Mouse (Mus musculus) kidney, adult 11 months (tissue): ENCODE measurements around the gene Ncapg.
A peak's percentile ranks its signal among the peaks of the same experiment; 100 is the strongest.
"Not testable (repeated sequence)": the region's sequence is repeated elsewhere in the genome, so short reads cannot be mapped to it uniquely, and the experiment has no call there.

ENCODE experiments used
- DNase-seq: peaks from one replicate; pipeline ENCODE4 v3.0.0; 2022

Gene Ncapg

DNA sequence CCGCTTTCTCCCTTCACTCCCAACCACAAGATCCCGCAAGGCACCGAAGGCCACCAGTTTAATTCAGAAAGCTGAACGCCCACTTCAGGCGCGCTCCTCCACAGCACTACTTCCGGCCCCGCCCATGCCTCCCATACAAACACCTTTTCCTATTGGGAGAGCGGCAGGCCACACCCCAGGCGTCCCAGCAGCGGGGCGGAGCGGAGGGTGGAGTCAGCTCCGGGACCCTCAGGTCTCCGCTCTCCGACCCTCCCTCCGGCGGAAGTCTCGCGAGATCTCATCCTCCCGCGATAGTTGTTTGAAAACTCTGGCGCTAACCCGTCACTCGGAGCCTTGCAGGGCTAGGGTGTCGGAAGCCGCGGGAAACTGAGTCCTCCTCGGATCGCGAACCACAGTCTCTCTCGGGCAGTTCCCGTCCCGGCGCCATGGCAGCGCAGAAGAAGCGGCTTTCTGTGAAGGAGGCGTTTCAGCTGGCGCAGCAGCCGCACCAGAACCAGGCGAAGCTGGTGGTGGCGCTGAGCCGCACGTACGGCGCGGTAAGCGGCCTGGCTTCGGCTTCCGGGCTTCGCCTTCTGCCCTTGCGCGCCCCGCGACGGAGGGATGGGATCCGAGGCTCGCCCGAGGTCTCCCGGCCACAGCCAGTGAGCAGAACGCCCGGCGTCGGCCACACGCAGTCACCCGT lies at the start of gene Ncapg:
Gene Ncapg (plus strand): TSS at position 322 of the 682 bp plus-strand sequence.
- DNase-seq: peak; percentile 98

DNA sequence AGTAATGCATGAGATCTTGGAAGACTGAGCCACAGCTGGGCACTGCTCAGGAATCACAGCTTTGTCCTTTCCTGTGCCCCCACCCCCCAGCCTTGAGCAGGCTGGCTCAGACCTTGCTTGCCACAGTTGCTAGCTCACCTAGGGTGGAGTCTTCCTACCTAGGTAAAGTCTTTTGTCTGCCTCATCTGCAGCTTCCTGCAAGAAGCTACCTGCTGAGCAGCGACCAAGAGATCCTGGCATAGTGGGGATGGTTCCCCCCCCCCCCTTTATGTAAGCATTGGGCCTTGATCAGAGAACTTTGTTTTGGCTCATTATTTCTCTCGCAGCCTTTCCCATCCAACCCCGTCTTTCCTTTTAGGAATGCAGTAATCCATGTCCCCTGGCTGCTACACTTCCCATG lies 48.2 kb upstream of the Ncapg start:
- no peak for DNase-seq

DNA sequence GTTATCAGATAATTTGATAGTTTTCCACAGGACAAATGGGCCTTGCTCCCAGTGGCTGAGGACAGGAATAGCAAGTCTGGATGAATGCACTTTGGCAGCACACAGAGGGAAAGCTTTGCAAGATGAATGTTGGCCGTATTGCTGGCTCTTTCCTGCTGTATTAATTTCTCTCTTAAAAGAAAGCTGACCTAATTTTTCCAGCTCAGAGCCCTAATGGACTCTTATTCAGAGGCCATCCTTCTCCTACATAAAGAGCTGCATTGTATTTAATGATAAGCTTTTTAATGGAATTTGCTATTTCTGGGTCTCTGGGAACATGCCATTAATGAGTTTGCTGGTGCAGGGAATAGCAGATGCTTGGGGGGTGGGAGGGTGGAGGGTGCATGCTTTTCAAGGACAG lies 41.9 kb upstream of the Ncapg start:
- no peak for DNase-seq

DNA sequence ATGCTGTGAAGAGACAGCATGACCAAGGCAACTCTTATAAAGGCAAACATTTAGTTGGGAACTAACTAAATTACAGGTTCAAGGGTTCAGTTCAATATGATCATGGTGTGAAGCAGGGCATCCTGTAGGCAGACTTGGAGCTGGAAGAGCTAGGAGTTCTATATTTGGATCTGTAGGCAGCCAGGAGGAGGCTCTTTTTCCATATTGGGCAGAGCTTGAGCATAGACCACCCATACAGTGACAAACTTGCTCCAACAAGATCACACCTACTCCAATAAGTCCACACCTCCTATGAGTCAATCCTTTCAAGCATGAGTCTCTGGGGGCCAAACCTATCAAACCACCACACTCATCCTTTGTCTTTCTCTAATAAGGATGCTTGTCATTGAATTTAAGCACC lies 40.2 kb upstream of the Ncapg start:
- no peak for DNase-seq

DNA sequence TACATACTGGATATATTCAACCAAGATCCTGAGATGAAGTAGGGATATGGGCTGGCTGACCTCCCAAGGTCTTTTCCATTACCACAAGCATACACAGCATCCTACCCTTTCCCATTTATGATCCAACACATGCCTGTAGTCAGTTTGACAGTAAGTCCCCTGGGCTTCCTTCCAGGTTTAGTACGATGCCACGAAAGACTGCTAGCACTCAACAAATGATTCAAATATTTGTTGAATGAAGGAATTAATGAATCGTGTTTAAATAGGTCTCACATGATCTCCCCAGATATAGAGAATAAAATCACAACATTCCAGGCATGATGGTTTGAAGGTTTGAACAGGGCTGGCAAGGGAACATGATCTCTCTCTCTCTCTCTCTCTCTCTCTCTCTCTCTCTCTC lies 31.3 kb upstream of the Ncapg start:
- no peak for DNase-seq

DNA sequence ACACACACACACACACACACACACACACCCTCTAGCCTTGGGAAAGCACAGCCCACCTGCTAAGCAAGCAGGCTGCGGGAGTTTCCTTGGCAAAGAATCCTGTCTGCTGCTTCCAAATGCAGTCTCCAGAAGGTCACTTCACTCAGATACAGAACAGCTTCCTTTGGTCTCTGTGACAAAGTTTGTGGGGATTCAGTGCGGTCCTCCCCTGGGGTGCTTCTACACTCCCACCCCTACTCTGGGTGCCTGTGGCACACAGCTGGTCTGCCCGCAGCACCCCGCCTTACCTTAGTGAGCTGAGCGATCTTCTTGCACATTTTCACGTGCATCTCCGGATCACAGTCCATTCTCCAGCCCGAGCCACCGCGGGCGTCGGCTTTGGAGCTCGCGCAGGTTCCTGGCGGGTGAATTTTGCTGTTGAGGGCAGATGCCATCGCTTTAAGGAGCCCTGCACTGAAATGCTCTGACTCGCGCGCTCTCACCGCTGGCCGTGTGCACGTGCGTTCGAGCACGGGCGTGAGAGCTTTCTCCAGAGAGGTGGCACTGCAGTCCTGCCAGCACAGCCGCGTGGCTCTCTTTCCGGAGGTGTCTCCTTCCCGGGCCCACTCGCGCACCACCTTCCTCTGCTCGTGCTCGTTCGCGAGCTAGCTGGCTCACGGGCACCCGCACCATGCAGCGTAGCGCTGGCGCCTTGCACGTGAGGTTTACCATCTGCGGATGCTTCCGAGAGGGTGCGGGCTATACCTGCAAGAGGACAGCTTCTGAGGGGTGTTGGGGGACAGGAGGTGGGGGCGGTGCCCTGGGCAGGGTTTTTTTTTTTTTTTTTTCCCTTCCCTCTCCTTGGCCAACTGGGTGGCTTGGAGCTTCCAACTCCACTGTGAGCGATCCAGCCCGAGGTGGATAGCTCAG lies 30.7 kb upstream of the Ncapg start, which contains the start of gene Fam184b:
Gene Fam184b (minus strand): TSS at position 809 of the 909 bp plus-strand sequence.
- peak; percentile 28 for DNase-seq

DNA sequence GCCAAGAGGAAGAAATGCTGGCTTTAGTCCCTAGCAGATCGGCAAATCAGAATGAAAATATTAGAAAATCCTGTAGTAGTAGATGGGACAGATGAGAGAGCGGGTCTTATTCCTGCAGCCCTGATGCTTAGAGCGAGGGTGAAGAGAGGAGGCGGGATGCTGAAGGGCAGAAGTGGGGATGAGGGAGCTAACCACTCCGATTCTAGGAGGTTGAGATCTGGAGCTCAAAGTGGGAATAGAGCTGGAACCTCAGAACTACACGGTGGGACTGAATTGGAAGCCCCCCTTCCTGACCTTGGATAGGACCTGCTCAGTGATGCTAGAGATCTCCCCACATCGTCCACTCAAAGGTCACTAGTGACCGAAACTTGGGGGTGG lies 30.0 kb upstream of the Ncapg start:
- no peak for DNase-seq

DNA sequence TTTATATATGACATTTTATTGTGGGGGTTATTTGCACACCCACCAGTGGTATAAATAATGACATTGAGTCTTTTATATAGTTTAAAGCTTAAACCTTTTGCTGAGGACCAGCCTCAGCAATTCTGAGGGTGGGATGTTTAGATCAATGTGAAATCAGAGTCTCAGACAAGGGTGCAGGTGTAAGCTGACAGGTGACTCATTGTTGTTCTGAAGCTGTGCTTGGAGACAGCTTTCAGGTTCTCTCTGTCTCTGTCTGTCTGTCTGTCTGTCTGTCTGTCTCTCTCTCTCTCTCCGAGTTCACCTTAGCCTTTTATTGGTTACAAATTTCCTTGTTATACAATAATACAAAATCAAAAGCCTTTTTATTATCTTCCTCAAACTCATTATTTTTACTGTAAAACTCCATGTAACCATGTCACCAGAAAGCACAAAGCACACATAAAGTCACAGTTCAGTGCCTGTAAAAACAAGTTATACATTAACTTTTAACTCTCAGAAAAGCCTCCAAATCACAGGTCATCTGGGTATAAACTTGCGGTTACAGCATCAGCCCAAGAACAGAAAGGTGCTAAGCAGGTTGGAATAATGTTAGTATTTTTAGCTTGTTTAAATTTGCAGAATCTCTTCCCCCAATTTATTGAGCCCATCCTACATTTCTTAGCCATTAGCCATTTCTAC lies 18.6 kb upstream of the Ncapg start:
- peak; percentile 13 for DNase-seq

DNA sequence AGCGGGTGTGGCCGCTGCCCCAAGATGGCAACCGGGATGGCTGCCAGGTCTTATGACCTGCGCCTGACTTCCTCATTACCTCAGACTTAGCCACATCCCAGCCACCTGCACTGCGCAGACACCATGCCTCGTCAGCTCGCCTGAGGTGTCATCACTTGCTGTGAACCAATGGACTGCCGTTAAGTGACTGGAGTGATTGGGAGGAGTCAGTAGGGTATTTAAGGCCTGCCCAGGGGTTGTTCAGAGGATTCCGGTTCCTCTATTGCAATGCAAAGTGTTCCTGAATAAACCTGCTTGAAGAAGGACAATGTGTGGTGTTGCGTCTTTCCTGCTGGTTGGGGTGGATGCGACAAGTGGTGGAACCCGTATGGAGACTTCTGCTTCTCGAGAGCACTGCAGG lies 11.3 kb upstream of the Ncapg start:
- not testable (repeated sequence) for DNase-seq

DNA sequence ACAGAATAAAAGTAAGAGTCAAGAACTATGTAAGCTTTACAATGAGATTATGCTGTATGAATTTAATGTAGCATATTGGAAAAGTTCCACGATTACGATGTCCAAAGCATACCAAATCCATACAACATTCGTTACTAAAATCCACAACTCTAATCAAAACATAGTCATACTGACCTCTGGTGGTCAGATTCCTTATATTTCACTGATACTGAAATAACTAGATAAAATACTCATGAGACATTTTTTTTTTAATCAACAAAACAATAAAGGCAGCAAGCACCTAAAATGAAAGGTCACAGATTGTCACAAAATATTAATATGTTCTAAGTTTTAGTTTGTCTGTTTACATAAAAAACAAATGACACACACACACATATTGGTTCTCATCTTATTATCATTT lies 1.4 kb upstream of the Ncapg start:
- no peak for DNase-seq

DNA sequence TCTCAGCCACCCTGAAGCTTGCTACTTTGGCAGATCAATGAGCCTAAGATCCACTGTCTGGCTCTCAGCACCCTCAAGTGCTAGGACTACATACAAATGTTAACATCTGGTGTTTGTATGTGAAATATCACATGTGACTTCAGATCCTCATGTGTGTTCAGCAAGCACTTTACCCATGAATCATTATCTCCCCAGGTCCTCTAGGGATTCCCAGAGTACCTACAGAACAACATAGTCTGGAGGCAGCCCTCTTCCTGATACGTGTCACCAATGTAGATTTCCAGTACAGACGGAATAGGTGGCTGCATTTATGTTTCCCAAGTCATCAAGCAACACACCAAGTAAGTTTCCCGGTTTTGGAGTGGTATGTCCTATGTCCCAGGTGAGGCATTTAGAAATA lies 888 bp upstream of the Ncapg start:
- no peak for DNase-seq

DNA sequence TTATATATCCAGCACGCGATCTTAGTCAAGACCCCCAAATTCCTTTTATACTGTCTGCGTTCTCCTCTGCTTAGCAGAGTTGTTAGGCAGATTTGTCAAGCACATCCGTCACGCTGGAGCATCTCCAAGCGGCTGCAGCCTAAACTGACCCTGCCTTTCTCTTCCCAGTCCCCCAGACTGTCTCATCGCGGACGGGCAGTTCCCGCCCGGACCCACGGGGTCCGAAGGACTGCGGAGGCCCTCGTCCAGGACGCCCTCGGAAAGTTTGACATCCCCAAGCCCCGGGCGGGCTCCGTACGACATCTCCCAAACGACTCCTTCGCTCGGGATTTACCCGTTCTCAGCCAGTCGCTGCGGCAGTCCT lies 503 bp upstream of the Ncapg start:
- no peak for DNase-seq

DNA sequence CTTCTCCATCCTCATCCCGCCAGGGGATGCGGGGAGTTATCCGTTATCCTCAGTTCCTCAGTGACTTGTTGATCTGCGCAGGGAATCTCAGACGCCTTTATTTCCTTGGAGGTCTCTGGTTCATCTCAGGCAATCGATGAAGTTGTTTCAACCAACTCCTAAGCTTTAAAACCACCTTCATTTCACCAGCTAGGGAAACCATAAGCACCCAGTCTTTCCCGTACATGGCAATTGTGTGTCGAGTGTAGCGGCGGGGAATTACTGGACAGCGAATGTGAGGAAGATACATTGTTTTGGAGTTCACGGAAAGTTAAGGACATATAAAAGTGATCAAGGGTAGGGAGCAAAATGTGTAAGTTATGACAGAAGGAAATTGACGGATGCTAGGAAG lies 556 bp downstream of the Ncapg start:
- DNase-seq: no peak

DNA sequence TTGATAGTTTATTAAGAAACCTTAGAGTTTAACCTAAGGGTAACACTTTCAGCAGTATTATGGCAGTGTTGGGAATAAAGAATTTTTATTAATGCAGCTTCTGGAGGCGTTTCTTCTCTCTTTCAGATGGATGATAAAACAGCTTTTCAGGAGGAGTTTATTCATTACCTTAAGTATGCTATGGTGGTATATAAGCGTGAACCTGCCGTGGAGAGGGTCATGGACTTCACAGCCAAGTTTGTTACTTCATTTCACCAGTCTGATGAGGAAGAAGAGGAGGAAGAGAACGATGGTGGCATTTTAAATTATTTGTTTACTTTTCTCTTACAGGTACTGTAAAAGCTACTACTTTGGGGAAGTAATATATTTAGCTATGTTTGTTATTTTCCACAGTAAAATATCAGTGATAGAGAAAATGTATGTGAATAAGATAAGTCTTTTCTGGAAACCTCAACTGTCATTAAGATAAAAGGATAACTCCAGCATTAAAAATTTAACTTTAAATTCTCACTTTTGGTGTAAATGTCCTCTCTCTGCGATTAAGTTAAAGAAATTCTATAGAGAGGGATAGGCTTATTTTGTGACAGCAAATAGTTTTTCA lies 1.3 kb downstream of the Ncapg start:
- DNase-seq: no peak

DNA sequence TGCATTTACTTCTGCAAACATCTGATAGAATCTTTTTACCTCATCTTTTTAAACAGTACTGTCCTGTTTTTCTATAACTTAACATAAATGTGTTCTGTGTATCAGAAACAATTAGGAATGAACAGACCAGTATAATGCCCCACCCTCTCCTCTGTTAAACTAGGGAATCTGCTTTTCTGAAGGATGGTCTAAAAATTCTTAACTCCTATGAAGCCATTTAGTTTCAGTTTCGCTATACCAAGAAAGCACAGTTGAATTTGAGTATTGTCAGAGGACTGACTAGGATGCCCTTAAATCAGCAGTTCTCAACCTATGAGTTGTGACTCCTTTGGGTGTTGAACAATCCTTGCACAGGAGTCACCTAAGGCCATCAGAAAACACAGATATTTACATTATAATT lies 5.3 kb downstream of the Ncapg start:
- no peak for DNase-seq

DNA sequence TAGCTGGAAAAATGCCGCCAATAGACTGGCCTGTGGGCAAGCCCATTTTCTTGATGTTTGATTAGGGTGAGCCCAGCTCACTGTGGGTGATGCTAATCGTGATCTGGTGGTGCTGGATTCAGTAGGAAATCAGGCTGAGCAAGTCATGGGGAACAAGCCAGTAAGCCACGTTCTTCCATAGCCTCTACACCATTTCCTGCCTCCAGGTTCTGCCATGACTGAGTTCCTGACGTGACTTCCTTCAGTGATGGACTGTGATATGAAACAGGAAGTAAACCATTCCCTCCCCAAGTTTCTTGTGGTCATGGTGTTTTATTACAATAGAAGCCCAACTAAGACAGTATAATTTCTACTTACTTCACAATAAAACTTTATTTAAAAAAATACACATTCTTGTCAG lies 7.9 kb downstream of the Ncapg start:
- DNase-seq: no peak

DNA sequence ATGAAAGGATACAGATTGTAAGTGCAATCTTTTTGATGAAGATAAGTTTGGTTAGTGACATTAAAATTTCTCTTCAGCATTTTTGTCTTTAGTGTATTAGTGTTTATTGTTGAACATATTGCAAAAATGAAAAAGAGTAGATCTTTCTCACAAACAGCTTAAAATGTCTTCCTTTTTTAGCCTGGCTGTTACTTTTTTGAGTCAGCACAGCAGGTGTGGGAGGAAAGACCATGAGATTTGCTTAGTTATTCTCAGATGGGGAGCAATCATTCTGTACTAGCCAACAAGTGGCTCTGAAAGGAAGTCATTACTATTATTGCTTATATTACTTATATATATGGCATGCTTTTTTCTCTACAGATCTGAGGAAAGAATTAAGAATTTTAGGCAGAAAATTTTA lies 10.2 kb downstream of the Ncapg start:
- no peak for DNase-seq

DNA sequence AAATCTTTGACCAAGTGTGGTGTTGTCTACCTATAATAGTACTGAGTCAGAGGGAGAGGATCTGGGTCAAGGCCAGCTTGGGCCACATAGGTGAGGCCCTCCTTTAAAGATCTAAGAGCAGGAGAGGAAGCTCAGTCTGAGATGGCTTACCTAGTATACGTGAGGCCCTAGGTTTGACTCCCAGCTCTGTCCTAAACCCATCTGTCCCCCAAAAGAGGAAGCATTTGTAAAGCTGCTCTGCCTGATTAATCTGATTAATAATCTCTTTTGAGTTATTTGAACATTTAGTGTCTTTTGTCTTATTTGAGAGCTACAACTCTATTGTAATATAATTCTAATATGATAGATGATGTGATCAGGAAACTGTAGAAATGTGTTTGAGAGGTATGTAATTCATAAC lies 13.7 kb downstream of the Ncapg start:
- DNase-seq: no peak

DNA sequence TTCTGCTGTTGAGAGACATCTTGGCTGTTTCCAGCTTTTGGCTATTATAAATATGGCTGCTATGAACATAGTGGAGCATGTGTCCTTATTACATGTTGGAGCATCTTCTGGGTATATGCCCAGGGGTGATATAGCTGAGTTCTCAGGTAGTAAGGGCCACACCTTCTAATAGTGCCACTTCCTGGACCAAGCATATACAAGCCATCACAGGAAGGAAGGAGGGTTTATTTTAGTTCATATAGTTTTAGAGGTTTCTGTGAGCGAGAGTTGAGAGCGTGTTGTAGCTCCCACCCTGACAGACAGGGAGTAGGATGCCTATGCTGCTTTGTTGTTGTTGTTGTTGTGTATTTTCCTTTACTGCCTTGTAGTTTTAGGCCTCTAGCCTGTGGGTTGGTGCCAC lies 15.5 kb downstream of the Ncapg start:
- DNase-seq: no peak

DNA sequence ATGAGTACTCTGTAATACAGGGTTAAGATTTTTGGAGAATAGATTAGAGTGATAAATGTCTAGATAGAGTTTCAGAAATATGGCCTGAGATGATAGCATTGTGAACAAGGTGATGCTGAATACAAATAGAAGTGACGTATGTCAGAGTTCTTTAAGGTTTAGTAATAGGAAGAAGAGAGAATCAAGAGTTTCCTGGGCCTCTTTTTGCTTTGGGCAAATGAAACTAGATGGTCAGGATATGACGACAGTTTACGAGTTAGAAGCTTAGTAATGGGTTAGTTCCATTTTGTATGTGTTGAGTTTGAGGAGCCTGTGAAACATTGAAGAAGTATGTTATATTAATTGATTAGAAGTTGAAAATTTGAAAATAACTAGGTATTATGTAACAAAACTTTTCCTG lies 16.5 kb downstream of the Ncapg start:
- no peak for DNase-seq

DNA sequence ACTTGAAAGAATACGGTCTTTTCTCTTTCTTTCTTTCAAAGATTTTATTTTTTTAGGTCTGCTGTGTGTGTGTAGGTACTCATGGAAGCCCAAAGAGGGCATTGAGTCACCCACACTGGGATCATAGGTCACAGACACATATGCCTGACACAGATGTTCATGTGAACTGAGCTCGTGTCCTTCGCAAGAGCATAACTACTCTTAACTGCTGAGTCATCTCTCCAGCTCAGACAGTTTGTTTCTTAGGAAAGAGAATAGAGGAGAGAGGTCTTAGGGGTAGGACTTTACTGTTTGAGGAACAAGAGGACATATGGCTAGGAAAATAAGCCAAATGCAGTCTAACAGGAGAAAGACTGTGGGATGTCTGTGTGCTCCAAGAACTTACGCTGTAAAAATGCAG lies 19.4 kb downstream of the Ncapg start:
- no peak for DNase-seq

DNA sequence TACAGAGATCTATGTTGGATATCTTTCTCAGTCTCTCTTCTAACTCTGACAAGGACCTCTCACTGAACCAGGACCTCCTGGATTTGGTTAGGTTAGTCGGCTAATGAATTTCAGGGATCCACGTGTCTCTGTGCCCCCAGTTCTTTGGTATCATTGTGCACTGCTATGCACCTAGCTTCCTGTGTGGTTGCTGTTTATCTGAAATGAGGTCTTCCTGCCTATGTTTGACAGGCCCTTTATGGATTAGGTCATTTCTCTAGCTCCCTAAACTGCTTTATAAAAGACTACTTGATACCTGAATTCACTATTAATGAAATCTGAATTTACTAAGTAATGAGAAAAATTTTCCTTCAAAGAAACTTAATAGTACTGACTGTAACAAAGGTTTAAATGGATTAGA lies 21.1 kb downstream of the Ncapg start:
- no peak for DNase-seq

DNA sequence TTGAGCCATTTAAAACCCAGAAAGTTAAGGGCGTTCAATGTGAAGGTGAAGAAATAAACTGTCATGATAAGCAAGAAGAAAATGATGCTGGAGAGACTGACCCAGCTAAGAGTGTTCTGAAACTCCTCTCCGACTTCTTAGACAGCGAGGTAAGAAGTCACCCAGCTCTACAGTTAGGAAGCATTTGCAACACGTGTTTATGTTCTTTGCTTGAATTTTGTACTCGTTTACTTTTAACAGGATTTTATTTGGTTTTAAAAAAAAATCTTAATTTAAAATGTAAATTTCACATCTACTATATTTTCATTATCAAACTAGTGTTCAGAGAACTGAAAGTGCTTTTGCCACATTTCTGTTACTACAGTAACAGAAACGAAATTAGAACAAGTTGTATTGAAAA lies 22.0 kb downstream of the Ncapg start:
- DNase-seq: no peak

DNA sequence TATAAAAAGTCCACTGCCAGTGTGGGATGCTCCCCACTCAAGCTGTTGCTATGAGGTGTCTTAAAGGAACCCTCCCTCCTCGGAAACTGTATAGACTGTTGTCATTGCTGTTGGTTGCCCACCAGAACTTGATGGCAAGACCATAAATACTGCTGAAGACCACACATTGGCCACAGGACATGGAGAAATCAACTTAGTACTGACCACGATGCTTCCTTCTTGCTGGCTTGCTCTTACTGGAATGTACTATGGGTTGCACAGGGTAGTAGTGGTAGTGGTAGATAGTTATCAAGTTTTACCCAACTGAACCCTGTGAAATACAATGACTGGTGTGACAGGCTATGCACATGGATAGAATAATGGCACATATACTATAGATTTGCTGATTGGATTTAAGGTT lies 37.1 kb downstream of the Ncapg start:
- no peak for DNase-seq
